Mouse (Mus musculus): ENCODE measurements around the gene Abi3. TPM values are rescaled to one million over a fixed set of nuclear protein-coding genes. Genes with fewer than 3 reads are reported as not detected.

Abi3 gene
- polyA plus RNA-seq, 2 experiments = 2.3 to 4.9 TPM

DNA sequence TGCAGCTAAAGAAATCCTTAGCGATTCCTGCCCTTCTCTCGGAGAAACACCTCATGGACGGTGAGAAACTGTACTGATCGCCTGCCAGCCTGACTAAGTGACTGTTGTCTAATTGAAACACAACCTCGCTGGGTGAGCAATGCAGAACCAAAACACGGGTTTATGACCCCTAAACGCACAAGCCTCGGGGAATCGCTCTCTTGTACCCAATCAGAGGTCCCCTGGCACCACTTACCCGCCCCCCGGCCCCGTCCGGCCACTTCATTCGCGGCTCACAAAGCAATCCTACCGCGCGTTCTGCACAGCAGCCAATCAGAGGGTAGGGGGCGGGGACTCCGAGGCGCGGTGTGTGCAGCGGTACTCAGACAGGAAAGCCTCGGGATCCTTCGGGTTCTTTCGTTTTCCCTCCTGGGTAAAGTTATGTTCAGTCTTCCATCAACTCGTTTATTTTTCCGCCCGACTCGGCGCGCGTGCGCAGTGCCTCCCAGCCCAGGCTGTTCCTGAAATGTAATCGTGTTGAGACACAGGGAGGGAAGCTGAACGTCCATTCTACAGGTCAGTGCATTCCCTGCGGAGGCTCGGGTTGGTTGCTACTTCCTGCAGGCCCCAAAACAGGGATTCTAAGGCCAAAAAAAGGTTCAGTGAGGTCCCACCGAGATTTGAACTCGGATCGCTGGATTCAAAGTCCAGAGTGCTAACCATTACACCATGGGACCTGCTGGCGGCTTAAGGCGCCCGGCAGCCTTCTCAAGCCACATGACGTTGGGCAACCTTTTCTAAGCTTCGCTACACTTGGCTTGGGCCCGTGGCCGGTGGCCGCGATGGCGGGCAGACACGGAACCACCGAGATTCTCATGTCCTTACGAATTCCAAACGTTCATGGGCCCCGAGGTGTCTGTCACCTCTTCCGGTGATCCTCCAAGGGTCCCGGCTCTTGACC is 16.5 kb upstream of the Abi3 start:
- no peaks in the 10 kb centered on the region for H3K9me3 ChIP-seq (ENCODE audit: control insufficient read depth, low read length)
- TF ChIP-seq CTCF (IDR thresholded peaks at IDR 0.05; ENCODE audit: low read depth) (no peak), EP300 (IDR thresholded peaks at IDR 0.05; ENCODE audit: low read depth) (peak; percentile 28)
- H3K4me1 ChIP-seq (replicated peaks; ENCODE audit: control insufficient read depth in 2 of 2, insufficient read depth in 2 of 2, low read length in 1 of 2) = peaks cover 17 to 20% of the 10 kb centered on the region in 2 experiments
- ATAC-seq (ENCODE audit: insufficient read depth) (peak; percentile 95), DNase-seq (ENCODE audit: low read depth in 3 of 3, low spot score in 3 of 3) (peak; percentile 96 to 98 (median 97))
- H3K9ac ChIP-seq (replicated peaks) = peak overlapping the region; percentile 78
- WGBS (ENCODE audit: insufficient replicate concordance) = under 1% methylated on average over 58 of the region's 58 CpGs
- peak overlapping the region; percentile 95 for H3K4me2 ChIP-seq (ENCODE audit: low read depth)
- H3K36me3 ChIP-seq (replicated peaks; ENCODE audit: control insufficient read depth, insufficient read depth, low read depth) = no peaks in the 10 kb centered on the region
- peak overlapping the region; percentile 97 for H3K27ac ChIP-seq
- H3K27me3 ChIP-seq (ENCODE audit: control insufficient read depth, insufficient read depth, low read length) = no peaks in the 10 kb centered on the region
- peak overlapping the region; percentile 78 to 87 for H3K4me3 ChIP-seq (ENCODE audit: insufficient read depth in 1 of 2, low read depth in 2 of 2, low read length in 2 of 2)

DNA sequence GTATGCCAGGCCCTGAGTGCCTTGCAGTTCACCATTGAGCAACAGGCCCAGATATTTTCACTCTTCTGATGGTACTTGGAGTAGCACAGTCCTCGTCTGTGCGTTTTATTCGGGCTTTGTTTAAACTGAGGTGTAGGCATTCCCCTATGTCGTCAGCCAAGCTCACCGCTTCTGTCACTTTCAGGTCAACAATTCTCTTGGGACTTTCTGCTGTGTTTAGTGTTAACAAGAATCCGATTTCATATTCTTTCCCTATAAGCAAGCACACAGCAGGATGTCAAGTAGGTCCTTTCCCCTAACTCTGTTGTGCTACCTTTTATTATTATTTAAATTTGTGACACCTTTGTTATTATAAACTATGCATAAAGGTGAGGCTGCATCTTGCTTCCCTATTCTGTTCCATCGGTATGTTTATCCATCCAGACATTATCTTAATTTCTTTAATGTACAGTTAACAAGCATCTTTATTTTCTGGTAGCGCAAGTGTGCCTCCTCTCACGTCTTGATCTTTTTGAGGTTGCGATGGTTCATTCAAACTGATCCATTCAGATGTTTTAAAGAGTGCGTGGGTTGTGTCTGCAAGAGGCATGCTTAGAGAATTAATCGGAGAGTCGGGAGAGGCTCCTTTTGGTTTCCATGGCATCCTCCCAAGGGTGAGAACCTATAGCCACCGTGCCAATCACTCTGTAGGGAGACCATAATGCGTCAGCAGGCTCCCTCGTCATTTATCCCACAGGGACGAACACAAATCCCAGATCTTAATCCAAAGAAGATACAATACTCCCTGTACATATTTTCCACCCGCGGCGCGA is 15.6 kb upstream of the Abi3 start:
- no peaks in the 10 kb centered on the region for H3K36me3 ChIP-seq (replicated peaks; ENCODE audit: control insufficient read depth, insufficient read depth, low read depth)
- peak overlapping the region; percentile 76 for H3K9ac ChIP-seq (replicated peaks)
- peak overlapping the region; percentile 78 to 87 for H3K4me3 ChIP-seq (ENCODE audit: insufficient read depth in 1 of 2, low read depth in 2 of 2, low read length in 2 of 2)
- peak overlapping the region; percentile 97 for H3K27ac ChIP-seq
- no peaks in the 10 kb centered on the region for H3K27me3 ChIP-seq (ENCODE audit: control insufficient read depth, insufficient read depth, low read length)
- 28% methylated on average over 21 of the region's 21 CpGs for WGBS (ENCODE audit: insufficient replicate concordance)
- peaks cover 17 to 20% of the 10 kb centered on the region in 2 experiments for H3K4me1 ChIP-seq (replicated peaks; ENCODE audit: control insufficient read depth in 2 of 2, insufficient read depth in 2 of 2, low read length in 1 of 2)
- no peak for DNase-seq (ENCODE audit: low read depth in 3 of 3, low spot score in 3 of 3)
- H3K9me3 ChIP-seq (ENCODE audit: control insufficient read depth, low read length) = no peaks in the 10 kb centered on the region
- no peak for TF ChIP-seq CTCF (IDR thresholded peaks at IDR 0.05; ENCODE audit: low read depth)
- TF ChIP-seq EP300 (IDR thresholded peaks at IDR 0.05; ENCODE audit: low read depth) = no peak
- no peak for ATAC-seq (ENCODE audit: insufficient read depth)
- peak overlapping the region; percentile 95 for H3K4me2 ChIP-seq (ENCODE audit: low read depth)

DNA sequence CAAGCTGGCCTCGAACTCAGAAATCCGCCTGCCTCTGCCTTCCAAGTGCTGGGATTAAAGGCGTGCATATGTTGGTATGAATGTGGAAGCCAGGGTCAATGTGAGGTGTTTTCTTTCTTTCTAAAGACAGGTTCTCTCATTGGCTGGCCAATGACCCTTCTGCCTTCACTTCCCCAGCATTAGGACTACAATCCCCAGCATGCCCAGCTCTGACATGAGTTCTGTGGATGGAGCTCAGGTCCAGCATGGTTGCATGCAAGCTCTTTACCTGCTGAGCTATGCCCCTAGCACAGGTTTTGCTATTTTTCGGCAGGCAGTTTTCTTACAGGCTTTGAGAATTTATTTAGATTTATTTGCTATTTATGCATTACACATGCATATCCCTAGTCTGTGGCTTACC is 15.0 kb upstream of the Abi3 start:
- H3K4me1 ChIP-seq (replicated peaks; ENCODE audit: control insufficient read depth in 2 of 2, insufficient read depth in 2 of 2, low read length in 1 of 2) = peaks cover 17 to 20% of the 10 kb centered on the region in 2 experiments
- H3K36me3 ChIP-seq (replicated peaks; ENCODE audit: control insufficient read depth, insufficient read depth, low read depth) = no peaks in the 10 kb centered on the region
- H3K27ac ChIP-seq = no peak overlapping the region; the same call in 1 of the 2 replicates
- ATAC-seq (ENCODE audit: insufficient read depth) (no peak), DNase-seq (ENCODE audit: low read depth in 3 of 3, low spot score in 3 of 3) (no peak)
- no peaks in the 10 kb centered on the region; the same call in 1 of the 2 replicates for H3K27me3 ChIP-seq (ENCODE audit: control insufficient read depth, insufficient read depth, low read length)
- H3K4me3 ChIP-seq (ENCODE audit: insufficient read depth in 1 of 2, low read depth in 2 of 2, low read length in 2 of 2) = no peak overlapping the region; a peak in 1 of 4 replicates
- WGBS (ENCODE audit: insufficient replicate concordance) = 82% methylated on average over 4 of the region's 4 CpGs
- TF ChIP-seq EP300 (IDR thresholded peaks at IDR 0.05; ENCODE audit: low read depth) = no peak
- TF ChIP-seq CTCF (IDR thresholded peaks at IDR 0.05; ENCODE audit: low read depth) = no peak
- H3K9ac ChIP-seq (replicated peaks) = no peak overlapping the region; the same call in 1 of the 2 replicates
- H3K4me2 ChIP-seq (ENCODE audit: low read depth) = peak overlapping the region; percentile 95
- no peaks in the 10 kb centered on the region for H3K9me3 ChIP-seq (ENCODE audit: control insufficient read depth, low read length)

DNA sequence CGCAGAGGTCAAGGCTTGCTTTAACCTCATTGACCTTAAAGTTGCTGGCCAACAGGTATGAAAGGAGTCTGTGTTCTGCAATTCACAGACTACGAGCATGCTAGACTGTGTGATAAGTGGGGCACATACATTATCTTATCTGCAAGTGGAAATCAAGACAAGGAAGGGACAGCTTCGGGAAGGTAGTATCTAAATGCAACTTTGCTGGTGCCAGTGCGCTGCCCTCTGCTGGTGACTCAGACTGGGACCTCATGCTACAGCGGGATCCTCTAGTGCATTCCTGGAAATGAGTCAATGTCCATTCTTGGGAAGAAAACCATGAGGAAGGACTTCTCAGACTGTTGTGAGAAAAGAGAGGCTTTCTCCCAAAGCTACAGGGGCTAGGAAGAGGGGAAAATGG is 11.4 kb upstream of the Abi3 start:
- no peak overlapping the region for H3K4me3 ChIP-seq (ENCODE audit: insufficient read depth in 1 of 2, low read depth in 2 of 2, low read length in 2 of 2)
- WGBS (ENCODE audit: insufficient replicate concordance) = 30% methylated on average over 5 of the region's 5 CpGs
- no peak for ATAC-seq (ENCODE audit: insufficient read depth)
- DNase-seq (ENCODE audit: low read depth in 3 of 3, low spot score in 3 of 3) = no peak
- no peak overlapping the region for H3K27ac ChIP-seq
- H3K9me3 ChIP-seq (ENCODE audit: control insufficient read depth, low read length) = no peaks in the 10 kb centered on the region
- no peaks in the 10 kb centered on the region for H3K36me3 ChIP-seq (replicated peaks; ENCODE audit: control insufficient read depth, insufficient read depth, low read depth)
- no peak for TF ChIP-seq EP300 (IDR thresholded peaks at IDR 0.05; ENCODE audit: low read depth)
- TF ChIP-seq CTCF (IDR thresholded peaks at IDR 0.05; ENCODE audit: low read depth) = peak; percentile 93
- no peak overlapping the region for H3K9ac ChIP-seq (replicated peaks)
- H3K27me3 ChIP-seq (ENCODE audit: control insufficient read depth, insufficient read depth, low read length) = no peaks in the 10 kb centered on the region; the same call in 1 of the 2 replicates
- no peak overlapping the region for H3K4me2 ChIP-seq (ENCODE audit: low read depth)
- H3K4me1 ChIP-seq (replicated peaks; ENCODE audit: control insufficient read depth in 2 of 2, insufficient read depth in 2 of 2, low read length in 1 of 2) = peaks cover 5 to 7% of the 10 kb centered on the region in 2 experiments; a peak in 2 of 4 replicates

Measured in liver, embryonic 14.5 days (tissue).